Mouse (Mus musculus): ENCODE measurements around the gene AU021092. TPM values are rescaled to one million over a fixed set of nuclear protein-coding genes. Genes with fewer than 3 reads are reported as not detected.

AU021092 gene
- 15.1 and 21.7 TPM in 2 replicates for polyA plus RNA-seq (2012; rRNA removed)

- no peaks in the 10 kb centered on the region for H3K36me3 ChIP-seq (ENCODE audit: control insufficient read depth, insufficient read depth, low read length)
- H3K27me3 ChIP-seq (ENCODE audit: control insufficient read depth, insufficient read depth, low read length): no peaks in the 10 kb centered on the region
- peaks cover 3% of the 10 kb centered on the region; the same call in 1 of the 2 replicates for H3K4me1 ChIP-seq (ENCODE audit: control insufficient read depth, insufficient read depth, low read length)
- H3K27ac ChIP-seq (ENCODE audit: control insufficient read depth, insufficient read depth, low read depth, low read length): peak within 1 kb of the TSS; percentile 84
- no peak for TF ChIP-seq CTCF (IDR thresholded peaks at IDR 0.05; ENCODE audit: control insufficient read depth, insufficient read depth, insufficient replicate concordance, low read depth, low read length)
- TF ChIP-seq POLR2A (IDR thresholded peaks at IDR 0.05; ENCODE audit: control insufficient read depth, low read depth, low read length): no peak
- no peak within 1 kb of the TSS for H3K4me3 ChIP-seq (ENCODE audit: control insufficient read depth, low read depth, low read length)
These were observed at the start of gene AU021092 for GRCm38 (mm10) chr16:5222140-5222539. AU021092 (minus strand) TSS chr16:5222299.

- no peaks in the 10 kb centered on the region for H3K36me3 ChIP-seq (ENCODE audit: control insufficient read depth, insufficient read depth, low read length)
- TF ChIP-seq CTCF (IDR thresholded peaks at IDR 0.05; ENCODE audit: control insufficient read depth, insufficient read depth, insufficient replicate concordance, low read depth, low read length): no peak
- no peak for TF ChIP-seq POLR2A (IDR thresholded peaks at IDR 0.05; ENCODE audit: control insufficient read depth, low read depth, low read length)
- no peak overlapping the region for H3K27ac ChIP-seq (ENCODE audit: control insufficient read depth, insufficient read depth, low read depth, low read length)
- H3K27me3 ChIP-seq (ENCODE audit: control insufficient read depth, insufficient read depth, low read length): no peaks in the 10 kb centered on the region
- no peak overlapping the region for H3K4me3 ChIP-seq (ENCODE audit: control insufficient read depth, low read depth, low read length)
- no peaks in the 10 kb centered on the region for H3K4me1 ChIP-seq (ENCODE audit: control insufficient read depth, insufficient read depth, low read length)
These were observed 49.4 kb upstream of the AU021092 start for GRCm38 (mm10) chr16:5271411-5272035.

- H3K36me3 ChIP-seq (ENCODE audit: control insufficient read depth, insufficient read depth, low read length): no peaks in the 10 kb centered on the region
- TF ChIP-seq POLR2A (IDR thresholded peaks at IDR 0.05; ENCODE audit: control insufficient read depth, low read depth, low read length) (no peak), CTCF (IDR thresholded peaks at IDR 0.05; ENCODE audit: control insufficient read depth, insufficient read depth, insufficient replicate concordance, low read depth, low read length) (no peak)
- H3K27me3 ChIP-seq (ENCODE audit: control insufficient read depth, insufficient read depth, low read length): no peaks in the 10 kb centered on the region
- H3K4me1 ChIP-seq (ENCODE audit: control insufficient read depth, insufficient read depth, low read length): no peaks in the 10 kb centered on the region
- no peak overlapping the region for H3K4me3 ChIP-seq (ENCODE audit: control insufficient read depth, low read depth, low read length)
- no peak overlapping the region for H3K27ac ChIP-seq (ENCODE audit: control insufficient read depth, insufficient read depth, low read depth, low read length)
These were observed 41.8 kb upstream of the AU021092 start for GRCm38 (mm10) chr16:5263926-5264325.

DNA sequence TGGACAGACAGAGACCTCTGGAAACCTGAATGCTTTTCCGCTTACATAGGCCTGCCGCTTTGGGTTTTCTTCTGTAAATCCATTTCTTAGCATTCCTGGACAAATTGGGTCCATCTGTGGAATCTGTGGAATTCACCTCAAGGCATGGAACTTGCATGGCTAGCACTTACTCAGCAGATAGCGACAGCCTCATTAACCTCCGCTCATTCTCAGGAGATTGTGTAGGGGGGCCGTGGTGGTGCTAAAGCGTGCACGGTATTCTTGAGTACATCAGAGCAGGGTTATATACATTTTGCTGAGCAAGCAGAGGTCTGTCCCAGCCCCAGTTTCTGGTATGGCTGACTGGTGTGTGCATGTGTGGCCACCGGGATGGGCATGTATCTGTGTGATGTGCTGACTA is 41.1 kb upstream of the AU021092 start:
- Histone ChIP-seq H3K4me3 (ENCODE audit: control insufficient read depth, low read depth, low read length) (no peak overlapping the region), H3K36me3 (ENCODE audit: control insufficient read depth, insufficient read depth, low read length) (no peaks in the 10 kb centered on the region), H3K4me1 (ENCODE audit: control insufficient read depth, insufficient read depth, low read length) (no peaks in the 10 kb centered on the region), H3K27me3 (ENCODE audit: control insufficient read depth, insufficient read depth, low read length) (no peaks in the 10 kb centered on the region), H3K27ac (ENCODE audit: control insufficient read depth, insufficient read depth, low read depth, low read length) (no peak overlapping the region)
- no peak for TF ChIP-seq POLR2A (IDR thresholded peaks at IDR 0.05; ENCODE audit: control insufficient read depth, low read depth, low read length)
- no peak for TF ChIP-seq CTCF (IDR thresholded peaks at IDR 0.05; ENCODE audit: control insufficient read depth, insufficient read depth, insufficient replicate concordance, low read depth, low read length)

DNA sequence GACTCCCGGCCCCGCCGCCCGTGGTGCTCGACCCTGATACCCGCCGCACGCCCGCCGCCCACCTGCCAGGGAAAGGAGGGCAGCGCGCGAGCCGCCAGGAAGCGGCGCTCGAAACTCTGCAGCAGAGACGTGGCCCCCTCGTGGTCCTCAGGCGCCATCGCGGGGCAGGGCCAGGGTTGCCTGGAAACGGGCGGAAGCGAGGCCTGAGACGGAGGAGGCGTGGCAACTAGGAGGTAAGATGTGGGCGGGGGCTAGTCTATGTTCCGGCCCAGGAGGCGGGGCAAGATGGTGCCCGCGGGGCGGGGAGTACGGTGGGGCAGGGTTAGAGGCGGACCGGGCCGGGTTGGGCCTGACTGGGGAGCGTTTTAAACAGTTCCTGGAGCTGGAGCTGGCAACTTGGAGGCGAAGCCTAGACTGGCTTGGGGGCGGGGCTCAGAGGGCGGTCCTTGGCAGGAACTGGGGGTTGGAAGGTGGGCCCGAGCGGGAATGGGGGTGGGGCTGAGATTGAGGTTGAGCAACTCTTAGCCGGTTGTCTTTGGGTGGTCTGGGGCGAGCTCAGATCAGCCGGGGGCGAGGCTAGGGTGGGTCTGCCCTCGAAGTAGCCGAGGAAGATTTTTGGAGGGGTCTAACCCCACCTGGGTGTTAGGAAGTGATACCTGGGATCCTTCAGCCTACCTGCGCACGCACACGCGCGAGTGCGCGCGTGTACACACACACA is 33.8 kb upstream of the AU021092 start, which contains the start of gene Eef2kmt:
Gene Eef2kmt, minus strand, starts transcription at position 205 of the 718 bp plus-strand sequence.
- peak within 1 kb of the TSS; percentile 96 for H3K4me3 ChIP-seq (ENCODE audit: control insufficient read depth, low read depth, low read length)
- peak; percentile 30; the same call in 1 of the 2 replicates for TF ChIP-seq CTCF (IDR thresholded peaks at IDR 0.05; ENCODE audit: control insufficient read depth, insufficient read depth, insufficient replicate concordance, low read depth, low read length)
- peak; percentile 87 for TF ChIP-seq POLR2A (IDR thresholded peaks at IDR 0.05; ENCODE audit: control insufficient read depth, low read depth, low read length)
- peaks cover 11% of the 10 kb centered on the region for H3K4me1 ChIP-seq (ENCODE audit: control insufficient read depth, insufficient read depth, low read length)
- H3K27me3 ChIP-seq (ENCODE audit: control insufficient read depth, insufficient read depth, low read length): no peaks in the 10 kb centered on the region
- peaks cover 3% of the 10 kb centered on the region for H3K36me3 ChIP-seq (ENCODE audit: control insufficient read depth, insufficient read depth, low read length)
- H3K27ac ChIP-seq (ENCODE audit: control insufficient read depth, insufficient read depth, low read depth, low read length): peak within 1 kb of the TSS; percentile 90

DNA sequence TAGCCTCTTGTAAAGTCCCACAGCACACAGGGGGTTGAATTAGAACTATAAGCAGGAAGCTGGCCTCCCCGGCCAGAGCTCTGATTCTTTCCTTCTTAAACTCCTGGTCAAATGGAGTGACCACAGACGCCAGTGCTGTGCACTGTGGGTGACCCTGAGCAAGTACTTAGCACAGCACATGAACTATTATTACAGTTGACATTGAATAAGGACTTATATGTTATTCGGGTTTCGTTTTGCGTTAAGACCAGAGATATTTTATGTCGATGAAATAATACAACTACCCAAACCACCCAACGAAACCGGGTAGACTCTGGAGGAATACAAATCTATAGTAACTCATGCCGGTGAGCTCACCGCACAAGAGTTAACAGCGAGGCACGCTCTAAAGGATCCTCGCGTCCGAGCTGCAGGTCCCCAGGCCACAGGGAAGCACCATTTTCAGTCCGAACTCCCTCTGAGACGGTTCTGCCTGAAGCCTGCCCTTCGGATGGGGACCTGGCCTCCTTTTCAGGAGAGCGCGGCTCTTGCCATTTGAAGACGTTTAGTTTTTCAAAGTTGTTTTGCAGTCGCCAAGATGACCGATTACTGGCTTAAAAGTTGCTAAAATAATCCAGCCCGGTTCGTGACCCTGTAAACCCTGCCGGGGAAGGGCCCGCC is 33.1 kb upstream of the AU021092 start:
- H3K27ac ChIP-seq (ENCODE audit: control insufficient read depth, insufficient read depth, low read depth, low read length): peak overlapping the region; percentile 90
- H3K27me3 ChIP-seq (ENCODE audit: control insufficient read depth, insufficient read depth, low read length): no peaks in the 10 kb centered on the region
- TF ChIP-seq POLR2A (IDR thresholded peaks at IDR 0.05; ENCODE audit: control insufficient read depth, low read depth, low read length) (no peak), CTCF (IDR thresholded peaks at IDR 0.05; ENCODE audit: control insufficient read depth, insufficient read depth, insufficient replicate concordance, low read depth, low read length) (no peak)
- peak overlapping the region; percentile 96 for H3K4me3 ChIP-seq (ENCODE audit: control insufficient read depth, low read depth, low read length)
- peaks cover 4% of the 10 kb centered on the region for H3K36me3 ChIP-seq (ENCODE audit: control insufficient read depth, insufficient read depth, low read length)
- peaks cover 11% of the 10 kb centered on the region for H3K4me1 ChIP-seq (ENCODE audit: control insufficient read depth, insufficient read depth, low read length)
